Mouse (Mus musculus) cerebellum, adult 2 months (tissue): ENCODE measurements around the gene Akap17b. TPM values are rescaled to one million over a fixed set of nuclear protein-coding genes. Genes with fewer than 3 reads are reported as not detected.
A peak's percentile ranks its signal among the peaks of the same experiment; 100 is the strongest.

Source experiments
- DNase-seq, 2 experiments: peaks; one replicate each; pipeline ENCODE4 v3.0.0; 2021
- H3K27ac ChIP-seq: fragments of 200-500 bp; 2 replicates; pipeline ENCODE4 v1.5.1; 2012; ENCODE audit warnings: low read length, control low read depth, inconsistent platforms; ENCODE audit not compliant: insufficient read depth
- H3K27me3 ChIP-seq: fragments of 200-500 bp; 2 replicates; pipeline ENCODE4 v1.6.1; 2012; ENCODE audit warnings: inconsistent platforms, mild to moderate bottlenecking, low read length, moderate library complexity; ENCODE audit not compliant: control insufficient read depth, insufficient read depth
- H3K4me1 ChIP-seq: fragments of 200-500 bp; 2 replicates; pipeline ENCODE4 v1.6.1; 2011; ENCODE audit warnings: low read length; ENCODE audit not compliant: control insufficient read depth, insufficient read depth
- H3K4me3 ChIP-seq: fragments of 200-500 bp; replicated peaks from 2 replicates; pipeline ENCODE3; 2011; ENCODE audit warnings: mild to moderate bottlenecking, low read depth, low read length, control low read depth; ENCODE audit not compliant: insufficient read depth
- CTCF ChIP-seq: fragments of 200-500 bp; IDR thresholded peaks from 2 replicates; pipeline ENCODE4 v1.5.1; 2011; ENCODE audit warnings: low read depth, mild to moderate bottlenecking, control low read depth, low read length, moderate library complexity, borderline replicate concordance; ENCODE audit not compliant: insufficient read depth
- POLR2A ChIP-seq: fragments of 200-500 bp; IDR thresholded peaks from 2 replicates; pipeline ENCODE4 v1.6.1; 2011; ENCODE audit warnings: low read length, control low read depth, borderline replicate concordance; ENCODE audit not compliant: insufficient read depth
- WGBS: fragments of 180-500 bp; shearing (Covaris S2); methylation state at CpG from one replicate; pipeline ENCODE4 v1.1.7; 2018; 5-methylcytosine and 5-hydroxymethylcytosine counted together
- polyA plus RNA-seq: library from polyadenylated mRNA; depleted of rRNA; stranded (reverse); fragments of >200 nt; gene quantifications from 2 replicates; pipeline ENCODE4 v1.2.3, GENCODE M21; 2012; rRNA removed

Gene Akap17b
- polyA plus RNA-seq = 9.7 and 10.0 TPM in 2 replicates

- WGBS = 14% methylated on average over 50 of the region's 60 CpGs
- peaks cover 3% of the 10 kb centered on the region; the same call in 1 of the 2 replicates for H3K4me1 ChIP-seq
- H3K27me3 ChIP-seq = no peaks in the 10 kb centered on the region
- H3K4me3 ChIP-seq = peak within 1 kb of the TSS; percentile 81
- H3K27ac ChIP-seq = peak within 1 kb of the TSS; percentile 85
- TF ChIP-seq POLR2A (peak; percentile 43; the same call in 1 of the 2 replicates), CTCF (peak; percentile 60; the same call in 1 of the 2 replicates)
- DNase-seq = peak; percentile 86 to 88
These were observed at the start of gene Akap17b for GRCm38 (mm10) chrX:36644657-36645551. Akap17b (minus strand) TSS chrX:36645395.

GRCm38 (mm10) chrX:36691365-36691764 is 46.2 kb upstream of the Akap17b start:
- Histone ChIP-seq H3K27me3 (no peaks in the 10 kb centered on the region), H3K4me1 (no peaks in the 10 kb centered on the region), H3K27ac (no peak overlapping the region), H3K4me3 (no peak overlapping the region)
- 93% methylated on average over 5 of the region's 5 CpGs for WGBS
- DNase-seq = no peak
- TF ChIP-seq POLR2A (no peak), CTCF (no peak)

- H3K4me3 ChIP-seq = no peak overlapping the region
- no peaks in the 10 kb centered on the region for H3K27me3 ChIP-seq
- H3K4me1 ChIP-seq = no peaks in the 10 kb centered on the region
- DNase-seq = no peak
- TF ChIP-seq POLR2A = no peak
- no peak for TF ChIP-seq CTCF
- H3K27ac ChIP-seq = no peak overlapping the region
These were observed 44.5 kb upstream of the Akap17b start for GRCm38 (mm10) chrX:36689655-36690054.

GRCm38 (mm10) chrX:36676836-36677235 is 31.6 kb upstream of the Akap17b start:
- no peaks in the 10 kb centered on the region for H3K4me1 ChIP-seq
- TF ChIP-seq POLR2A = no peak
- TF ChIP-seq CTCF = no peak
- no peak for DNase-seq
- no peak overlapping the region for H3K4me3 ChIP-seq
- H3K27ac ChIP-seq = no peak overlapping the region
- WGBS = 8% methylated on average over 1 of the region's 1 CpGs
- H3K27me3 ChIP-seq = no peaks in the 10 kb centered on the region

GRCm38 (mm10) chrX:36672708-36673107 is 27.5 kb upstream of the Akap17b start:
- Histone ChIP-seq H3K4me3 (no peak overlapping the region), H3K4me1 (no peaks in the 10 kb centered on the region), H3K27ac (no peak overlapping the region), H3K27me3 (no peaks in the 10 kb centered on the region)
- TF ChIP-seq POLR2A = no peak
- TF ChIP-seq CTCF = no peak
- WGBS = 39% methylated on average over 2 of the region's 2 CpGs
- DNase-seq = no peak

- TF ChIP-seq CTCF (no peak), POLR2A (no peak)
- DNase-seq = peak; percentile 41 to 61
- WGBS = 7% methylated on average over 6 of the region's 6 CpGs
These were observed 5.1 kb downstream of the Akap17b start for GRCm38 (mm10) chrX:36640046-36640445.

GRCm38 (mm10) chrX:36630771-36631170 is 14.4 kb downstream of the Akap17b start:
- Histone ChIP-seq H3K4me1 (no peaks in the 10 kb centered on the region), H3K27ac (no peak overlapping the region), H3K4me3 (no peak overlapping the region), H3K27me3 (no peaks in the 10 kb centered on the region)
- WGBS = 5% methylated on average over 1 of the region's 1 CpGs
- no peak for DNase-seq
- TF ChIP-seq POLR2A = no peak
- TF ChIP-seq CTCF = no peak

More at GRCm38 (mm10) chrX:36640046-36640445, 5.1 kb downstream of the Akap17b start:
- H3K4me1 ChIP-seq = peaks cover 3% of the 10 kb centered on the region; the same call in 1 of the 2 replicates
- H3K4me3 ChIP-seq = no peak overlapping the region
- H3K27ac ChIP-seq = no peak overlapping the region
- H3K27me3 ChIP-seq = no peaks in the 10 kb centered on the region

- peak in 1 of 2 experiments; percentile 22 for DNase-seq
- TF ChIP-seq POLR2A = no peak
- no peak for TF ChIP-seq CTCF
- Histone ChIP-seq H3K4me3 (no peak overlapping the region), H3K27me3 (no peaks in the 10 kb centered on the region), H3K27ac (no peak overlapping the region), H3K4me1 (no peaks in the 10 kb centered on the region)
- 43% methylated on average over 3 of the region's 3 CpGs for WGBS
These were observed 17.1 kb downstream of the Akap17b start for GRCm38 (mm10) chrX:36628102-36628501.
